Mouse (Mus musculus) kidney, embryonic 14.5 days (tissue): ENCODE measurements at regions not wholly inside any gene's neighbourhood (a gene's known extent, or its start where the extent isn't known, plus 50 kb on each side); places are given as distances from the start of the nearest gene placed in this dataset.
A peak's percentile ranks its signal among the peaks of the same experiment; 100 is the strongest.

Source experiments
- ATAC-seq: fragments of 200-750 bp; cut with Nextera tagmentation; 2 replicates; pipeline ENCODE4 v1.8.0; 2017; ENCODE audit warnings: moderate number of reproducible peaks, mild to moderate bottlenecking, moderate TSS enrichment, moderate library complexity; ENCODE audit not compliant: low FRiP score, low TSS enrichment
- H3K27ac ChIP-seq: fragments of 300-500 bp; sonication (generic); 2 replicates; pipeline ENCODE4 v1.5.1; 2014; ENCODE audit warnings: low read depth, mild to moderate bottlenecking, low read length, moderate library complexity, mixed read lengths
- H3K27me3 ChIP-seq: fragments of 300-500 bp; sonication (generic); 2 replicates; pipeline ENCODE4 v1.6.1; 2014; ENCODE audit warnings: mild to moderate bottlenecking, low read length; ENCODE audit not compliant: control insufficient read depth, insufficient read depth
- H3K36me3 ChIP-seq: fragments of 300-500 bp; sonication (generic); 2 replicates; pipeline ENCODE4 v1.6.1; 2014; ENCODE audit warnings: low read length, mixed read lengths; ENCODE audit not compliant: control insufficient read depth, insufficient read depth
- H3K4me1 ChIP-seq: fragments of 300-500 bp; sonication (generic); 2 replicates; pipeline ENCODE4 v1.6.1; 2014; ENCODE audit warnings: low read length, mixed read lengths; ENCODE audit not compliant: control insufficient read depth, insufficient read depth
- H3K4me2 ChIP-seq: fragments of 300-500 bp; sonication (generic); replicated peaks from 2 replicates; pipeline ENCODE4 v1.6.1; 2014; ENCODE audit warnings: low read depth, mild to moderate bottlenecking, low read length
- H3K4me3 ChIP-seq: fragments of 300-500 bp; sonication (generic); 2 replicates; pipeline ENCODE4 v1.5.1; 2014; ENCODE audit warnings: mild to moderate bottlenecking, low read length
- H3K9ac ChIP-seq: fragments of 300-500 bp; sonication (generic); 2 replicates; pipeline ENCODE4 v1.6.1; 2014; ENCODE audit warnings: low read depth, mild to moderate bottlenecking, low read length, moderate library complexity
- H3K9me3 ChIP-seq: fragments of 300-500 bp; sonication (generic); 2 replicates; pipeline ENCODE4 v1.6.1; 2016; ENCODE audit warnings: low read length; ENCODE audit not compliant: control insufficient read depth
- WGBS: fragments of 180-500 bp; shearing (Covaris S2); extraction: QIAGEN DNeasy Blood & Tissue Kit; methylation state at CpG from one replicate; pipeline ENCODE4 v1.1.7; 2014; 5-methylcytosine and 5-hydroxymethylcytosine counted together

DNA sequence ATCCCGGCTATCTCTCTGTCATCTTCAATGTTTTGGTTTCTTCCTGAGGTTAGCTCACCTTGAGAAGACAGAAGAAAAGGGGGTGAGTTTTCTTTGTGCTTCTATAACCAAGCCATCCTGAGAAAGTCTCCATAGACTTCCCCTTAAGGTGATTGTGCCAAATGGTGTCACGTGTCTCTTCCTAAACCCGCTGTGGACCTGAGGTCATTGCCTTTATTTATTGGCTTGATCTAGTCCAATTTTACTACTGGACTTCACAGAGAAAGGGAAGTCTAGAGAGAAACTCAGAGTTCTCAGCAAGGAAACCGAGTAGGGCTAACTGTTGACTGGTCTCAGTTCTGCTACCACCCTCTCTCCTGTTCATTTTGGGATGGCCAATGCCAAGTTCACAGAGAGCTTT, 100.3 kb downstream of the Evx1 start:
- no peak for ATAC-seq
- 80% methylated on average over 4 of the region's 4 CpGs for WGBS
- Histone ChIP-seq H3K4me3 (no peak overlapping the region), H3K36me3 (no peaks in the 10 kb centered on the region), H3K9me3 (no peaks in the 10 kb centered on the region), H3K4me1 (peaks cover 8% of the 10 kb centered on the region; the same call in 1 of the 2 replicates), H3K27me3 (no peaks in the 10 kb centered on the region), H3K9ac (no peak overlapping the region), H3K4me2 (no peak overlapping the region), H3K27ac (no peak overlapping the region)

DNA sequence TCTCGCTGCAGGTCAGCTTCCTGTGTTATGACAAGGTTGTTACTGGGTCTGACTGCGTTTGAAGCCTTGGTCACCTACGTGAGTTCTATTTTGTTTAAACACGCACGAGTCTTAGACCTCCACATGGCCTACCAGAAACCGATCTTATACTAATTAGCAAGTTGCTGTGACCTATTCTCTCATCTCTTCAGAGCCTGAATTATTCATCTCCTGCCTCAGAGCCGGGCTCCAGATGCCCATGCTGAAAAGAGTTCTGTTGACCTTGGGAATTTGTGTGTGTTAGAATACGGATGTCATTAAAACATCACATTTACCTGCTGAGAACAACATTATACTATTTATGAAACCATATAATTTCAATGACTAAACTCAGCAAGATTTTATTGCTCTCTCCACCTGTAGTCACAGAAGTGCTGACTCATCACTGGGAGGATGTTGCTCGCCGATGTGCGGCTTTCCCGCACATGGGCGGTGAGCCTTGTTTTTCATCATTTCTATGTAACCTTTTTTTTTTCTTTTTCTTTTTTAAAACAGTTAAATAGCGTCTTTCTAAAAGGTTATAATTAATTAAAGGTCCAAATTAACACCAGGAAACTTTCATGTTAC, 102.1 kb downstream of the Evx1 start:
- no peak for ATAC-seq
- no peak overlapping the region for H3K4me3 ChIP-seq

DNA sequence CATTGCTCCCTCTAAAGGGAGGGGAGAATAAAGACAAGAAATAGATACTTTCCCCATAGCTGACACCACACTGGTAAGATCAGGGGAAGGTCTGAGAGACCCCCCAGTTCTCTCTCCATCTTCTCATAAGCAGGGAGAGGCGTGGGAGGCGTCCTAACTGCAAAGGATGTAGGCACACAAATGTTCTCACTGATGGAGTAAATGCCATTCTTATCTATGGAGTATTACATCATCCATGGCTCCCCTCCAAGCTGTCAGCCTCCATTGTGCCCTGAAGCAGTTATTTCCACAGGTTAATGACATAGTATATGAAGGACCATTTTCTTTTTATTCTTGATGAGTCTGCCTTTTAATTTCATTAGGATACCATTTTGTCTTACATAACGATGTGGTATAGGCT, 103.2 kb downstream of the Evx1 start:
- H3K4me2 ChIP-seq = no peak overlapping the region
- H3K27ac ChIP-seq = no peak overlapping the region
- no peak for ATAC-seq
- peaks cover 13% of the 10 kb centered on the region; the same call in 1 of the 2 replicates for H3K4me1 ChIP-seq
- H3K9ac ChIP-seq = no peak overlapping the region
- H3K36me3 ChIP-seq = no peaks in the 10 kb centered on the region
- H3K9me3 ChIP-seq = no peaks in the 10 kb centered on the region
- no peak overlapping the region for H3K4me3 ChIP-seq
- no peaks in the 10 kb centered on the region for H3K27me3 ChIP-seq
- 55% methylated on average over 3 of the region's 3 CpGs for WGBS

More for the DNA sequence above, 102.1 kb downstream of the Evx1 start:
- WGBS = 89% methylated on average over 14 of the region's 14 CpGs
- H3K4me2 ChIP-seq = no peak overlapping the region
- no peaks in the 10 kb centered on the region for H3K9me3 ChIP-seq
- H3K27ac ChIP-seq = no peak overlapping the region
- no peaks in the 10 kb centered on the region for H3K27me3 ChIP-seq
- H3K4me1 ChIP-seq = peaks cover 13% of the 10 kb centered on the region; the same call in 1 of the 2 replicates
- H3K36me3 ChIP-seq = no peaks in the 10 kb centered on the region
- H3K9ac ChIP-seq = no peak overlapping the region

DNA sequence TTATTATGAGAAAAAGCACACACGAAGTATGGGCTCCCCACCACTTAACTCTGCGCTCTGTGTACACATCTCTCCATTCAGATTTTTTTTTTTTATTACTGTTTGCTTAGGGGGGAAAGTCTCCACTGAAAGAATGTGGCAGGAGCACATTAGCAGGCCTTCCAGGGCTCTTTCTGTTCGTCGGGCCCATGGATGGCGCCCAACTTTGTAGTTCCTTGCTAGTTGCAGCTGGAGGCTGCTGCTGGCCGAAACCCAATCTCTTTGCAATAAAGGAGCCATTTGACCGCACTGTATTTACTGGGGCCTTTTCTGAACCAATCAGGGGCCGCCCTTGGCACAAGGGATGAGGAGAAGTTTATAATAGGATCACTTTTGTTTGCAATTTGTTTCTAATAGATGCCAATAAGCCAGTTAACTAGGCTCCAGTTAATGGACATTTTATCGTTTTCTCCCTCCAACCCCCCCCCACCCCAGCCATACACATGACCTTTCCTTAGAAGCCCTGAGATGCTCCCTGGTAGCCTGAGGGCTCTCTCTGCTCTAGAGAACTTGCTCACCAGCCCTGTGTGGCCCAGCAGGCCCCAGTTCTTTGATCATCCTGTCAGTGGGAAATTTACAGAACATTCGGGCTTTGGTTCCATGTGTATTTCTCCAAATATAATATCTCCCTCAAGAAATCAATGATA, 104.3 kb downstream of the Evx1 start:
- Histone ChIP-seq H3K27ac (no peak overlapping the region), H3K9me3 (no peaks in the 10 kb centered on the region), H3K4me3 (no peak overlapping the region), H3K27me3 (no peaks in the 10 kb centered on the region), H3K4me2 (no peak overlapping the region), H3K9ac (no peak overlapping the region), H3K4me1 (peaks cover 13% of the 10 kb centered on the region; the same call in 1 of the 2 replicates), H3K36me3 (no peaks in the 10 kb centered on the region)
- 33% methylated on average over 10 of the region's 10 CpGs for WGBS
- no peak for ATAC-seq

DNA sequence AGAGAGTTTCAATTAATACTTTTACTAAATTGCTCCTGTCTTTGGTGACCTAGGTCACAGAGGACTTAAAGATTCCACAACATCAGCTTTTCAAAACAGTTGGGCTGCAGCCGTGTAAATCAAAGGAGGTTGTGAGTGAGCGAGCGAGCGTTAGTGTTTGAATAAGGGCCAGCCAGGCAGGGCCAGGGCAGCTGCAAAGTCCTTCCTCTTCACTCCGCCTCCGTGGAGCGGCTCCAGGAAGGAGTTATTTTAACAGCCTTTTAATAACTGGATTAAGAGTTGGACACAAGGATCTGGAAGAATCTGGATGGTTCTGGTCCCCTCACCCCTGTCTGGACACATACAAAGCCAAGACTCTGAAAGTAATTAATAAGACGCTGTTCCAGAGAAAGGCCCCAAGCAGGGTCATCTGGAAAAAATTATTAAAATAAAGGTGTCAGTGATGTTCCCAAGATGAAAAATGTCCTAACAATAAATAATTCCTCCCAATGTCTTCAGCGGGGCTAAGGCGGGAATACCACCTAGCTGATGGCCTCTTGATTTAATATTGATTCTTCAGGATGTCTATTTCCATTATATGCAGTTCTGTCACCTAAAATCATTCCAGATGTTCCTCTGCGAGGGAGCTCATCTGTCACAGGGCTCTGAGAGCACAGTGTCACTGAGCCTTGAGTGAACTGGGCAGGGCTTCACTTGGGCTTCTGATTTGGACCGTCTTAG, 105.3 kb downstream of the Evx1 start:
- WGBS = 30% methylated on average over 12 of the region's 12 CpGs
- 0 out of 2 replicates have a peak, but pooled peaks have one; percentile 43 for ATAC-seq
- no peaks in the 10 kb centered on the region for H3K36me3 ChIP-seq
- H3K4me1 ChIP-seq = peaks cover 13% of the 10 kb centered on the region; the same call in 1 of the 2 replicates
- H3K9ac ChIP-seq = no peak overlapping the region
- no peaks in the 10 kb centered on the region for H3K27me3 ChIP-seq
- H3K4me2 ChIP-seq = no peak overlapping the region
- H3K9me3 ChIP-seq = no peaks in the 10 kb centered on the region
- H3K4me3 ChIP-seq = no peak overlapping the region
- no peak overlapping the region for H3K27ac ChIP-seq

DNA sequence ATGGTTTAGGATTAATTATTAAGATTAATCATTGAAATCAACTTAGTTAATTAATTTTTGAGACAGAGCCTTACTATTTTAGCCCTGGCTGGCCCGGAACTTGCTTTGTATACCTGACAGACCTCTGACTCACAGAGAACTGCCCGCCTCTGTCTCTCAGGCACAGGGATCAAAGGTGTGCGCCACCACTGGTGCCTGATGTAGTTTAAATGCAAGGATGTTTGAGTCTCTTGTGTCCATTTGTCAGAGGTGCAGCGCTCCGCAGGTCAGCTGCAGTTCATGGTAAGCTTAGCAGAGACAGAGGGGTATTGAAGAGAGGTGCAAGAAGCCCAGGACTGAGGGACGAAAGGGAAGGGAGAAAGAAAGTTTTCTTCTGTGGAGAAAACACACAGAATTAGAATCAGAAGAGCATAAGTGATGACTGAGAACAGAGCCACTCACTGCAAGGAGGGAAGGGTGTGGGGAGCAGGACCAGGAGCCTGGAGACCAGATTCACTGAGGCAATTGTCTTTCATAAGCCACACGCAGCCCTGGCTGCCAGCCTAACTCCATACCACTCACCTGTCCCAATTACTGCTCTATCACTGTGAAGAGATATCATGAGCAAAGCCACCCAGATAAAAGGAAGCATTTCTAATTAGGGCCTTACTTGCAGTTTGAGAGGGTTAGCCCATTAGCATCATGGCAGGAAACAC, 107.1 kb downstream of the Evx1 start:
- H3K36me3 ChIP-seq = no peaks in the 10 kb centered on the region
- no peaks in the 10 kb centered on the region for H3K9me3 ChIP-seq
- 84% methylated on average over 7 of the region's 7 CpGs for WGBS
- no peak overlapping the region for H3K9ac ChIP-seq
- no peak for ATAC-seq
- H3K4me3 ChIP-seq = no peak overlapping the region
- H3K27ac ChIP-seq = no peak overlapping the region
- H3K4me1 ChIP-seq = peaks cover 13% of the 10 kb centered on the region; the same call in 1 of the 2 replicates
- no peak overlapping the region for H3K4me2 ChIP-seq
- H3K27me3 ChIP-seq = no peaks in the 10 kb centered on the region

DNA sequence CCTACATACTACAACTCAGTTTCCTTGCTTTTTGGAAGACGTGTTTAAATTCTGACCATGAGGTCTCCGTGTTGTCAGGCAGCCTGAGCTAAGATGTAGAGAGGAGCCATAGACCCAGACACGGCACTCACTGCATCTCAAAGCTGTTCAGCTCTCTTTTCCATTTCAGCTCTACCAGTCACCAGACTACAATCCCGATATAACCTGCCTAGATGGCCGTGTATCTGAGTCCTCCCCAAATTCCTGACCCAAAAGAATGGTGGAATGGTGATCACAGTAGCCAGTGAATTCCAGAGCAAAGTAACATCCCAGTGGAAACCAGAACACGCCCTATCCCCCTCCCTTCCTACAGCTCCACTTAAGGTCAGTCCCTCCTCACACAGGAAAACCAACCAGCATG, 108.5 kb downstream of the Evx1 start:
- H3K4me3 ChIP-seq = no peak overlapping the region
- peaks cover 12% of the 10 kb centered on the region; the same call in 1 of the 2 replicates for H3K4me1 ChIP-seq
- H3K27me3 ChIP-seq = no peaks in the 10 kb centered on the region
- no peak overlapping the region for H3K9ac ChIP-seq
- no peak overlapping the region for H3K27ac ChIP-seq
- H3K36me3 ChIP-seq = no peaks in the 10 kb centered on the region
- ATAC-seq = no peak
- 85% methylated on average over 6 of the region's 6 CpGs for WGBS
- H3K9me3 ChIP-seq = no peaks in the 10 kb centered on the region
- no peak overlapping the region for H3K4me2 ChIP-seq

DNA sequence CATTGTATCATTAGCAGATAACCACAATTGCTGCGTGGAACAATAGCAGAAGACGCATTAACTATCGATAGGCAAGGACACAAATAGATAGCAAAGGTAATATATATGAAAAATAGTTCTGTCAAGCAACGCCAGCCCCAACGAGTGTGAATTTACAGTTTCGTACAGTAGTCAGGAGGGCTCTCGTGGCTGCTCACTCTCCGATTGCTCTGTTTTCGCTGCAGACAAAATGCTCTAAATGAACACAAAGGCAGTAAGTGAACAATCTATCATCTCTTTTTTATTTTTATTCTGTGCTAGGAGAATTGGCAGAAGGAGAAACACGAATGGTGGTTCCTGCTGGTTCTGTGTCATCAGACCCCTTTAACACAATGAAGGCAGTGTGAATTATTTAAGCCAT, 109.4 kb downstream of the Evx1 start:
- H3K9ac ChIP-seq = no peak overlapping the region
- WGBS = 71% methylated on average over 10 of the region's 10 CpGs
- H3K4me2 ChIP-seq = no peak overlapping the region
- H3K4me3 ChIP-seq = no peak overlapping the region
- H3K27ac ChIP-seq = no peak overlapping the region
- H3K36me3 ChIP-seq = no peaks in the 10 kb centered on the region
- ATAC-seq = no peak
- no peaks in the 10 kb centered on the region for H3K9me3 ChIP-seq
- peaks cover 9% of the 10 kb centered on the region; the same call in 1 of the 2 replicates for H3K4me1 ChIP-seq
- H3K27me3 ChIP-seq = no peaks in the 10 kb centered on the region
